Mouse (Mus musculus): ENCODE measurements around the gene Kdm4d. TPM values are rescaled to one million over a fixed set of nuclear protein-coding genes. Genes with fewer than 3 reads are reported as not detected.

The Kdm4d gene
- not detected for polyA plus RNA-seq (2014; fragmentation: Illumina TruSeq; extraction: RNeasy Lipid Tissue Mini Kit (QIAGEN cat#74804); ENCODE audit: insufficient read depth, low read depth, low replicate concordance)

DNA sequence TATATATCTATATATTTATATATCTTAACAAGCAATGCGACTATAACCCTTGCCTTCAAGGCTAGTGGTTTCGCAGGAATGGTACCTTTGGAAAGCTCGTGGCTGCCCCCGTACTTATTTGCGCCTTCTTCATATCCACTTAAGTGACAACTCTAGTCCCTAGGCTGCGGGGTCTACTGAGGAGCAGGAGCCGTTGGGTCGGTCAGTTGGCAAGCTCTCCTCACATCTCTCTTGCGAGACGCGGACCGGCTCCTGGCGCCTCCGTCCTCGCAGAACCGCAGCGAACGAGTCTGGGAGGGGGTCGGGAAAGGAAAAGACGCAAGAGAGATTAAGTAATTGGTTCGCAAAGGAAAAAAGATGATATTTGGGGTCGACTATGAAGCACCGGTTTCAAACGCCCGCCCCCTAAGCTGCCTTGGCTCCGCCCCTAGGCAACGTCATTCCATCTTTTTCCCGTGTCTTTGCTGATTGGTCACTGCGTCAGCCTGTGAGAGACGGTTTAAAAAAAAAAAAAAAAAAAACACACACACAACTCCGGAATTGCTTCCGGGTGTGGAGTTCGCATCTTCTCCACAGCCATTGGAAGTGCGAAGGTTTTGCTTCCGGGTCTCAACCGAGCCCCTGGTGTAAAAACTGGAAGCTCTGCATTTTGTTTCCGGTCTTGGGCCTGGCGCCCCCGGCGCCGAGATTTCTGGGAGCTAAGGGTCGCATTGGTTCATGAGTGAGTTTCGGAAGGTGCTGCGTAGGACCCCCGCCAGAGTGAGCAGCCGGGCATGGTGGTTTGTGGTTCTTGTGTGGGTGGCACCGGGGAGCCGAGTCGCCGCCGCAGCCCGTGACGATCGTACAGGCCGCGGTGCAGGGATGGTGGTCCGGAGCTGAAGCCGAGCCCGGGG lies at the start of gene Kdm4d, which contains the start of gene Cwc15:
Gene Kdm4d (minus strand): TSS at position 460 of the 893 bp plus-strand sequence.
Gene Cwc15 (plus strand): TSS at position 595 of the 893 bp plus-strand sequence.

Other genes with a start within 250 kb of the Kdm4d start
- 5.4 TPM for gene Sesn3, start 225.4 kb downstream of the Kdm4d start, polyA plus RNA-seq (2014; fragmentation: Illumina TruSeq; extraction: RNeasy Lipid Tissue Mini Kit (QIAGEN cat#74804); ENCODE audit: insufficient read depth, low read depth, low replicate concordance)
- gene Endod1, start 119.0 kb downstream of the Kdm4d start, polyA plus RNA-seq (2014; fragmentation: Illumina TruSeq; extraction: RNeasy Lipid Tissue Mini Kit (QIAGEN cat#74804); ENCODE audit: insufficient read depth, low read depth, low replicate concordance): 15.5 TPM
- 117 TPM for gene Cwc15, start 135 bp upstream of the Kdm4d start, polyA plus RNA-seq (2014; fragmentation: Illumina TruSeq; extraction: RNeasy Lipid Tissue Mini Kit (QIAGEN cat#74804); ENCODE audit: insufficient read depth, low read depth, low replicate concordance)
- 11.1 TPM for gene Amotl1, start 144.6 kb upstream of the Kdm4d start, polyA plus RNA-seq (2014; fragmentation: Illumina TruSeq; extraction: RNeasy Lipid Tissue Mini Kit (QIAGEN cat#74804); ENCODE audit: insufficient read depth, low read depth, low replicate concordance)
- gene Piwil4, start 240.3 kb upstream of the Kdm4d start, polyA plus RNA-seq (2014; fragmentation: Illumina TruSeq; extraction: RNeasy Lipid Tissue Mini Kit (QIAGEN cat#74804); ENCODE audit: insufficient read depth, low read depth, low replicate concordance): 3.1 TPM

All from lung, adult 10 weeks (tissue).